Mouse (Mus musculus): ENCODE measurements around the gene Pibf1. TPM values are rescaled to one million over a fixed set of nuclear protein-coding genes. Genes with fewer than 3 reads are reported as not detected.

Pibf1 gene
- polyA plus RNA-seq (2011; ENCODE audit: insufficient read length, low read depth, missing spikeins): 16.5 and 17.0 TPM in 2 replicates

DNA sequence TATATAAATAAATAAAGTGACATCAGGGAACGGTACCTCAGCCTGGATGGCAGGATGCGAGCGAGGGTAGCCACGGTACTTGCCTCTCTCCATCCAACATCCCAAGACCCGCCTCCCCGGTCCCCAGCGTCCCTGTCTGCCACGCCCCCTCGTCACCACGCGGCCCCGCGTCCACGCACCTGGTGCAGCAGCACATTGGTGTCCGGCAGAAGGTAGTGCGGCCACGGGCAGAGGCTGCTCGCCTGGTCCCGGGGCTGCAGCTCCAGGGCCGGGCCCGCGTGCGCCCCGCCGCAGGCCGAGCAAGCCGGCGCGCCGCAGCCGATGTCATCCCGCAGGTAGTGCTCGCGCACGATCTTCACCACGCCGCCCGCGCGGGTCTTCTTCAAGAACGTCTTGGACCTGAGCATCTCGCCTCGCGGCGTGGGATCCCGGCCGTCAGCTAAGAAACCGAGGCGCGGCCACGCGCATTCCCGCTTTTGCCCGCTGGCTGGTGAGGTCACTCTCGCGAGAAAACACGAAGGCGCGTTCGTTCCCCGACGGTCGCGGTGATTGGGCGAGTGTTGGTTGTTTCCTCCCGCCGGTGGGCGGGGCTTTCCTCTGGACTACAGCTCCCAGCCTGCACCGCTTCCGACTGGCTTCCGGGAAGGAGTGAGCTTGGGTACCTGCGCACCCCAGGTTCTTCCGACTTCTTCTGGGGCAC is at the start of gene Pibf1, which contains the start of gene Dis3:
TSS of gene Pibf1 (plus strand) at position 158 of the 700 bp plus-strand sequence.
TSS of gene Dis3 (minus strand) at position 504 of the 700 bp plus-strand sequence.
- 0 out of 2 replicates have a peak, but pooled peaks cover 2% of the 10 kb centered on the region for H3K4me1 ChIP-seq (ENCODE audit: control insufficient read depth, insufficient read depth, low read length)
- TF ChIP-seq CTCF (IDR thresholded peaks at IDR 0.05; ENCODE audit: borderline replicate concordance, insufficient read depth, low read length) (no peak), POLR2A (IDR thresholded peaks at IDR 0.05; ENCODE audit: low read depth, low read length) (peak; percentile 73)
- 0 out of 2 replicates have a peak within 1 kb of the TSS, but pooled peaks have one; percentile 23 for H3K27ac ChIP-seq (ENCODE audit: insufficient read depth, low read length)
- peak within 1 kb of the TSS; percentile 99 for H3K4me3 ChIP-seq (ENCODE audit: insufficient read depth, low read length)

GRCm38 (mm10) chr14:99058959-99059586 is 40.2 kb upstream of the Pibf1 start:
- H3K4me3 ChIP-seq (ENCODE audit: insufficient read depth, low read length): no peak overlapping the region
- no peaks in the 10 kb centered on the region for H3K4me1 ChIP-seq (ENCODE audit: control insufficient read depth, insufficient read depth, low read length)
- no peak overlapping the region for H3K27ac ChIP-seq (ENCODE audit: insufficient read depth, low read length)
- no peak for TF ChIP-seq POLR2A (IDR thresholded peaks at IDR 0.05; ENCODE audit: low read depth, low read length)
- TF ChIP-seq CTCF (IDR thresholded peaks at IDR 0.05; ENCODE audit: borderline replicate concordance, insufficient read depth, low read length): no peak

DNA sequence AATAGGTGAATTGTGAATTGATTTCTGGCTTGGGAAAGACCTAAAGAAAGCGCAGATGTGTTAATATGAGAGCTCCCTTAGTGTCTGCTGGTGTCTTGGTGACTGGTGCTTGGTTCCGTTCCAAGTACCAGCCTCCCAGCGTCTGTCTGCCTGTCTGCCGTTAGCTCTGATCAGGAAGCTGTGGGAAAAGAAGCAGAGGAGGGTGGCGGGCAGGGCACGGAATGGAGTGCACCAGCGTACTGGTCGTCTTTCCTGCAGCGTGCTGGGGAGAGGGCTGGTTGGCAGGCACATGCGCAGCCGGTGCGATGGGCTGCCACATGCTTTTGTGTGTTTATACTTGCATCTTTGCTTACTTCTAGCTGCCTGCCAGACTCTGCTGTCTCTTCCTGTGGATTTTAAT is 38.6 kb upstream of the Pibf1 start:
- Histone ChIP-seq H3K27ac (ENCODE audit: insufficient read depth, low read length) (no peak overlapping the region), H3K4me1 (ENCODE audit: control insufficient read depth, insufficient read depth, low read length) (no peaks in the 10 kb centered on the region)

GRCm38 (mm10) chr14:99063091-99063490 is 36.1 kb upstream of the Pibf1 start:
- H3K27ac ChIP-seq (ENCODE audit: insufficient read depth, low read length): no peak overlapping the region
- TF ChIP-seq CTCF (IDR thresholded peaks at IDR 0.05; ENCODE audit: borderline replicate concordance, insufficient read depth, low read length) (no peak), POLR2A (IDR thresholded peaks at IDR 0.05; ENCODE audit: low read depth, low read length) (no peak)
- no peak overlapping the region for H3K4me3 ChIP-seq (ENCODE audit: insufficient read depth, low read length)
- no peaks in the 10 kb centered on the region for H3K4me1 ChIP-seq (ENCODE audit: control insufficient read depth, insufficient read depth, low read length)

More for the DNA sequence above, 38.6 kb upstream of the Pibf1 start:
- TF ChIP-seq CTCF (IDR thresholded peaks at IDR 0.05; ENCODE audit: borderline replicate concordance, insufficient read depth, low read length): no peak
- TF ChIP-seq POLR2A (IDR thresholded peaks at IDR 0.05; ENCODE audit: low read depth, low read length): no peak
- H3K4me3 ChIP-seq (ENCODE audit: insufficient read depth, low read length): no peak overlapping the region

DNA sequence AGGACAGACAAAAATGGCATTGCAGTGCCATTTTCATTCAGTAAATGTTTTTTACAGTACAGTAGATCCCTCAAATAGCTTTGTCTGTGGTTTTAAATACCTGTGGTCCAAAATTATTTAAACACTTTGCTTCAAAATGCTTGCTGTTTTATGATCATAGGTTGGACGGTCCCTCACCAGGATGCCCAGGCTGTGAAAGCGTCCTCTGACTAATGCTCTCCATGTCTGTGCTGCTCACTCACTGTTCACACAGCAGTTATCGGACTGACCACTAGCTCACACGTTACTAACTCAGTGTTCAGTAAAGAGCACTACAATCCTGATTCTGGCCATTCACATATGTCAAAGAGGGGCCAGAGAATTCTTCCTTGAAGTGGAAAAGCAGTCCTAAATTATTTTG is 28.1 kb upstream of the Pibf1 start:
- Histone ChIP-seq H3K4me3 (ENCODE audit: insufficient read depth, low read length) (no peak overlapping the region), H3K4me1 (ENCODE audit: control insufficient read depth, insufficient read depth, low read length) (no peaks in the 10 kb centered on the region; the same call in 1 of the 2 replicates), H3K27ac (ENCODE audit: insufficient read depth, low read length) (peak overlapping the region; percentile 78; the same call in 1 of the 2 replicates)
- TF ChIP-seq POLR2A (IDR thresholded peaks at IDR 0.05; ENCODE audit: low read depth, low read length): no peak
- no peak for TF ChIP-seq CTCF (IDR thresholded peaks at IDR 0.05; ENCODE audit: borderline replicate concordance, insufficient read depth, low read length)

GRCm38 (mm10) chr14:99088947-99089346 is 10.3 kb upstream of the Pibf1 start:
- Histone ChIP-seq H3K27ac (ENCODE audit: insufficient read depth, low read length) (no peak overlapping the region), H3K4me3 (ENCODE audit: insufficient read depth, low read length) (no peak overlapping the region), H3K4me1 (ENCODE audit: control insufficient read depth, insufficient read depth, low read length) (no peaks in the 10 kb centered on the region)
- TF ChIP-seq CTCF (IDR thresholded peaks at IDR 0.05; ENCODE audit: borderline replicate concordance, insufficient read depth, low read length) (no peak), POLR2A (IDR thresholded peaks at IDR 0.05; ENCODE audit: low read depth, low read length) (no peak)

DNA sequence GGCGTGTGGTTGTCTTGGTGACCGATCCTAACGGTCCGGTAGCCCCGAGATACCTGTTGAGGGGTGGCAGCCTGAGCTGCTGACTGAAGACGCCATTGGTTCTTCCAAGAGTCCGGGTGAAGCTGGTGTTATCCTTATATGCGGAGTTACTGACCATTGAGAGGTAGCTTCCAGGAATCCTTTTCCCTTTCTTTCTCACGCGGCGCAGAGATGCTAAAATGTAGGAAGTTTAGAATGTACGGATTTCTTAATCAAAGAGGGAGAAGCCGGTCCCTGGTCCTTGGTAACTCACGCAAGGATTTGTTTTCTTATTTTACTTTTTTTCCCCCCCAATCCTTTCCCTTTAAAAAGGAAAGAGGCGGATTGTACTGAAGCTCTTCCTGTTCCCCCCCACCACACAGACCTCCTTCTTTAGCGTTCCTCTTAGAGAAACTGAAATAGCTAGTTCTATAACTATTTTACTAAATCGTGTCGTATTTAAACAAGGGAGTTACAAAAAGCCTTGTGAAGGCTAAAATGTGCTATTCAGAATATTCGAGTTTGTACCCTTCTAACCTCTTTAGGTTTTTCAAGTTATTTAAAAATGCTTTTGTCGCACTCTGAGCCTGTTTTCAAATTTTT is 853 bp downstream of the Pibf1 start:
- H3K27ac ChIP-seq (ENCODE audit: insufficient read depth, low read length): no peak overlapping the region
- TF ChIP-seq CTCF (IDR thresholded peaks at IDR 0.05; ENCODE audit: borderline replicate concordance, insufficient read depth, low read length) (no peak), POLR2A (IDR thresholded peaks at IDR 0.05; ENCODE audit: low read depth, low read length) (no peak)
- H3K4me3 ChIP-seq (ENCODE audit: insufficient read depth, low read length): peak overlapping the region; percentile 99

GRCm38 (mm10) chr14:99103050-99103449 is 3.8 kb downstream of the Pibf1 start:
- no peak overlapping the region for H3K4me3 ChIP-seq (ENCODE audit: insufficient read depth, low read length)
- no peak overlapping the region for H3K27ac ChIP-seq (ENCODE audit: insufficient read depth, low read length)
- H3K4me1 ChIP-seq (ENCODE audit: control insufficient read depth, insufficient read depth, low read length): 0 out of 2 replicates have a peak, but pooled peaks cover 2% of the 10 kb centered on the region
- TF ChIP-seq CTCF (IDR thresholded peaks at IDR 0.05; ENCODE audit: borderline replicate concordance, insufficient read depth, low read length): no peak
- TF ChIP-seq POLR2A (IDR thresholded peaks at IDR 0.05; ENCODE audit: low read depth, low read length): no peak

More for the DNA sequence above, 853 bp downstream of the Pibf1 start:
- 0 out of 2 replicates have a peak, but pooled peaks cover 2% of the 10 kb centered on the region for H3K4me1 ChIP-seq (ENCODE audit: control insufficient read depth, insufficient read depth, low read length)

DNA sequence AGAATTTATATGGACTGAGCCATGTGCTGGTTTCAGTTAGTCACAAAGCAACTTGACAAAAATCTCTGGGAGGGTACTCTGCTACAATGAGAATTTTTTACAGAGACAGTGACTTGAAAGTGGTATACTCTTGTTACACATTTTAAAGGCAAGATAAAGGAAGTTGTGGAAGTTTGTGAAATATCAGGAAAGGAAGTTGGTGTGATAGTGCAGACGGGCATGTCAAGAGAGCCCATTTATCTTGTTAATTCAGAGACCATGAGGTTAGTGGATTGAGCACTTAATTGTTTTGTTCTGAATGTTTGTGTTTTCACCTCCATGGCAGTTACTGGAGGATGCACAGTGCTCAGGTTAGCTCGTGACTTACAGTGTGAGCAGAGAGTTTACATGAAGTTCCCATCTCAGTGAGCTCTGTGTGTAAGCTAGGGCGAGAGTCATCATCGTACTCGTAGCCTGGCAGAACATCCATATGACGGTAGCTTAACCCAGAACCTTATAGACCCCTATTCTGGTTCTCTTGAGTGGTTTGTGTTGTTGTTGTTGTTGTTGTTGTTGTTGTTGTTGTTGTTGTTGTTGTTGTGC is 5.4 kb downstream of the Pibf1 start:
- TF ChIP-seq CTCF (IDR thresholded peaks at IDR 0.05; ENCODE audit: borderline replicate concordance, insufficient read depth, low read length): no peak
- no peak for TF ChIP-seq POLR2A (IDR thresholded peaks at IDR 0.05; ENCODE audit: low read depth, low read length)
- H3K4me1 ChIP-seq (ENCODE audit: control insufficient read depth, insufficient read depth, low read length): no peaks in the 10 kb centered on the region
- H3K27ac ChIP-seq (ENCODE audit: insufficient read depth, low read length): no peak overlapping the region
- no peak overlapping the region for H3K4me3 ChIP-seq (ENCODE audit: insufficient read depth, low read length)

All from embryonic fibroblast, embryonic 13.5 days (primary cell).